Mouse (Mus musculus) left cerebral cortex, postnatal 10 days (tissue): Measurements from ENCODE around the gene Ccdc7a. TPM values are rescaled to one million over a fixed set of nuclear protein-coding genes. Genes with fewer than 3 reads are reported as not detected.
"Not testable (repeated sequence)": the region's sequence is repeated elsewhere in the genome, so short reads cannot be mapped to it uniquely, and the experiment has no call there.

ENCODE experiments used
- DNase-seq, 2 experiments: peaks; one replicate each; pipeline ENCODE4 v3.0.0; 2021 to 2022; ENCODE audit warnings: low spot score in 2 of 2, mixed read lengths in 1 of 2; ENCODE audit errors: extremely low spot score in 1 of 2
- intact Hi-C: fragments of 180-260 bp; cut with DNase I; formaldehyde crosslinking; loops from one replicate; pipeline ENCODE4 v1.15.1; 2025
- total RNA-seq, 2 experiments: library from RNA; stranded (reverse); gene quantifications; 2 replicates each; pipeline ENCODE4 v1.2.3; 2021

Gene Ccdc7a
- total RNA-seq, result not detected

- intact Hi-C loops, DNase-seq: not testable (repeated sequence)
These were observed at the start of gene Ccdc7a for GRCm38 (mm10) chr8:129065417-129065816. Gene Ccdc7a (minus strand): TSS chr8:129065517.

DNA sequence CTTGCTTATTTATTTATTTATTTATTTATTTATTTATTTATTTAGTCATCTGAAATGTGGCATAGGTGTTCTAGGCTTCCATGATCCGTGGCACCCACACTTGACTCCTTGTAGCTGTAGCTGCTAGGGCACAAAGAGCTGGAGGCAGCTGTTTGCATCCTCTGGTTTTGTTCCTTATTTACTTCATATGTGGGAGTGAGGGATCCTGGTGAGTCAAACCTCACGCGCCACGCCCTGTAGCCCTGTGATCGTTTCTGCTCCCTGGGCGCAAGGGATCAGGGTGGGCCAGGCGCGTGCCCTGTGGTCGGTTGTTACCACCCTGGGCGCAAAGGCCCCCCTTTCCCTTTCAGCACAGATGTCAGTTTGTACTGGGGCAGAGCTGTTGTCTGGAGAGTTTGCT is 1.5 kb upstream of the Ccdc7a start, which contains the start of gene Ccdc7b:
Gene Ccdc7b (plus strand): TSS at position 301 of the 400 bp plus-strand sequence.
- DNase-seq, result not testable (repeated sequence)

DNA sequence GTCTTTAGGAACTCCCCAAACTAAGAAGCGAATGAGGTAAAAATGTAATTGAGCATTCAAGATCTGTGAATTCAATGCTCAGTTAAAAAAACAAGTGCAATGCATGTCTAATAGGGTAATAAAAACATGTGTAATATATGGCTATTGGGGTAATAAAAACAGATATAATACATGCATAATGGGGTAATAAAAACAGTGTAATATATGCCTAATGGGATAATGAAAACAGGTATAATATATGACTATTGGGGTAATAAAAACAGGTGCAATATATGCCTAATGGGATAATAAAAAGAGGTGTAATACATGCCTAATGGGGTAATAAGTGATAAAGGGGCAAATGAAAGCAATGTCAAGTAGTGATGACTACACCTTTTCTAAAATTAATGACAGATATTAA is 73.9 kb downstream of the Ccdc7a start:
- intact Hi-C loops, result no loop called here
- DNase-seq, result no peak

More for the DNA sequence above, 1.5 kb upstream of the Ccdc7a start, which contains the start of gene Ccdc7b:
- intact Hi-C loops, result not testable (repeated sequence)

DNA sequence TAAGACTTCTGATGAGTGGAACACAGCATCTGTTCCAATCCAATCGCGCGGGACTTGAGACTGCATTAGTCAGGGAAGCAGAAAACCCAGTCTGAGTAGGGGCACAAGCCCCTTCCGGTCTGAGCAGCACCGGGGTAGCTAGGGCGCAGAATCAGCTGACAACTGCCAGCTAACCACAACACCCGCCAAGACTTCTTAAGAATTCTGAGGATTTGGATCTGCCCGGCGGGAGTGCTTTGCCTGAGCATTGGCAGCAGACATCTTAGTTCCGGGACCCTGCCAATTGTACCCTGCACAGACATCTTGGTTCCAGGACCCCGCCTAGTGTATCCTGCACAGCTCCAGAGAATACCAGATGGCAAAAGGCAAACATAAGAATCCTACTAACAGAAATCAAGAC is 116.4 kb downstream of the Ccdc7a start:
- DNase-seq, intact Hi-C loops: not testable (repeated sequence)

GRCm38 (mm10) chr8:128941022-128941641 is 124.2 kb downstream of the Ccdc7a start:
- intact Hi-C loops, result not testable (repeated sequence)
- peak; percentile 28 to 41 for DNase-seq

- intact Hi-C loops, result no loop called here
- no peak for DNase-seq
These were observed 131.9 kb downstream of the Ccdc7a start for GRCm38 (mm10) chr8:128933446-128933845.

GRCm38 (mm10) chr8:128882719-128883118 is 182.6 kb downstream of the Ccdc7a start:
- intact Hi-C loops, result no loop called here
- peak in 1 of 2 experiments; percentile 2 for DNase-seq

DNA sequence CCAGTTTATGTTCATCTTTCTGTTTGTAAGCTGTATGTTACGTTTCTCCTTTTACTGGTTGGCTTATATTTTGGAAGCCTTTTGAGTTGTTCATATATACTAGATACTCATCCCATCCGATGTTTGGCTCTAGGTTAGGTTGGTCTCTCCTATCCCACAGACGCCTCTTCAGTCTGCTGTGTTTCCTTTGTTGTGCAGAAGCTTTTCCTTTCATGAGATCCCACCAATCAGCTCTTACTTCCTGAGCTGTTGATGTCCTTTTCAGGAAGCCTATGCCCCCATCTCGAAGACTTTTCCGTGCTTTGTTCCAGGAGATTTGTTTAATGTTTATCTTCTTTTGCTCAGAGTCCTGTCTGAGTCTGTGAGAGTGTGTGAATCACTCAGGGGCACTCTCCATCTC is 221.6 kb downstream of the Ccdc7a start:
- intact Hi-C loops, result no loop called here

GRCm38 (mm10) chr8:128812521-128812920 is 252.8 kb downstream of the Ccdc7a start:
- DNase-seq, result no peak
- intact Hi-C loops, result no loop called here

More for the DNA sequence above, 221.6 kb downstream of the Ccdc7a start:
- no peak for DNase-seq

DNA sequence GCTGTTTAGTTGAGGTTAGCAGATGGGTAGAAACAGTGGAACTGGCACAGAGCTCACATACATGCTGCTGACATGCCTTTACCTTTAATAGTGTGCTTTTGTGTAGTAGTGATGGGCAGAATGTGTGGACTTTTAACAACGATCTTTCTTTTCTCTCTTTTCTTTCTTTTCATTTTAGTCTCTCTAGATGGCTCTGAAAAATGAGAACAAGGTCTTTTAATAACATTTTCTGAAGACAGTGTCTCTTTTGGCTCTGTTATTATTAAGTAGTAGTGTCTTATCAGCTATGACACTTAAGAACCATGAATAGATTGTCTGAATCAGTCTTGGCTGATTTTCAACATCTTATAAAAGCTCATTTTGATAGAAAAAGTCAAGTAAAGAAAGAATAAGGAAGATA is 266.7 kb downstream of the Ccdc7a start, which contains the start of gene Gm3952:
Gene Gm3952 (minus strand): TSS at position 101 of the 400 bp plus-strand sequence.
- intact Hi-C loops, result no loop called here
- no peak for DNase-seq

- DNase-seq, result no peak
- intact Hi-C loops, result no loop called here
These were observed 329.6 kb downstream of the Ccdc7a start for GRCm38 (mm10) chr8:128735692-128736091.

- intact Hi-C loops, result no loop called here
- no peak for DNase-seq
These were observed 331.2 kb downstream of the Ccdc7a start for GRCm38 (mm10) chr8:128734118-128734517.

- intact Hi-C loops, result no loop called here
- DNase-seq, result no peak
These were observed 333.1 kb downstream of the Ccdc7a start for GRCm38 (mm10) chr8:128732254-128732653.

- intact Hi-C loops, result loop anchor here (5.0 kb wide), 1 partner anchor 75 kb away; no protein-coding TSS in a partner anchor
- DNase-seq, result no peak
These were observed 338.1 kb downstream of the Ccdc7a start for GRCm38 (mm10) chr8:128727213-128727612.

DNA sequence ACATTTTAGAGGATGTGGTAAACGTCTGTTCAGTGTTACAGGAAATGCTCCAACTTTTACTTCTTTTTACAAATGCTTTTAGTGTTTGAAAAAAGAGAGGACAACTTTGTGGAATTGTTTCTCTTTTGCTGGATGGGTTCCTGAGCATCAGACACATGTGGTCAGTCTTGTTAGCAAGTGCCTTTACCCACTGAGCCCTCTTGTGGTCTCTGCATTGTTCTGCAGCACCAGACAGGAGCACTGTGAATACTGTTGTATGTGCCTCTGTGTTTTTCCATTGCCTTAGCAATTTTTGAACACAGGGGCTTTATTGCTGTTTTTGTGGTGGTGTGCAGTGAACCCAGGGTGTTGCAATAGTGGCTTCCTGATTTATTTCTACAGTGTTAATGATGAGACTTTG is 340.5 kb downstream of the Ccdc7a start:
- intact Hi-C loops, result loop anchor here (5.0 kb wide), 1 partner anchor 73 kb away; no protein-coding TSS in a partner anchor
- peak; percentile 32 to 38 for DNase-seq

- intact Hi-C loops, result no loop called here
- peak in 1 of 2 experiments; percentile 19 for DNase-seq
These were observed 349.1 kb downstream of the Ccdc7a start for GRCm38 (mm10) chr8:128716184-128716583.

GRCm38 (mm10) chr8:128709261-128709660 is 356.1 kb downstream of the Ccdc7a start:
- intact Hi-C loops, result loop anchor here (5.0 kb wide), 1 partner anchor 57 kb away; no protein-coding TSS in a partner anchor
- peak; percentile 65 to 80 for DNase-seq

- intact Hi-C loops, result loop anchor here (5.0 kb wide), 1 partner anchor 53 kb away; no protein-coding TSS in a partner anchor
- DNase-seq, result no peak
These were observed 360.5 kb downstream of the Ccdc7a start for GRCm38 (mm10) chr8:128704836-128705235.

DNA sequence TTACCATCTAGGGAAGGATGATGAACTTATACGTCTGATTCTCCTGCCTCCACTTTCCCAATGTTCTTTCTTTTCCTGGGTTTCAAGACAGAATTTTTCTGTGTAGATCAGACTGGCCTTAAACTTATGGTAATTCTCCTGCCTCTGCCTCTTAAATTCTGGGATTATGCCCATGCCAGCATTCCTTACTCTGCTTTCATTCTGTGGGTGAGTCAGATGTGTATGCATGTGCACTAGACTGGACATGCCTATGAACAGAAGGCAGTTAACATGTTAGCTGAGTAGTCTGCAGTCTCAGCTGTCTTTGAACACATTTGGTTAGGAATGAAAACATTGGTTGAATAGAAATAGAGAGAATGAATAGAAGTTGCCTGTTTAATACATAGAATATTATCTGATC is 360.9 kb downstream of the Ccdc7a start:
- intact Hi-C loops, result no loop called here
- no peak for DNase-seq

GRCm38 (mm10) chr8:128697945-128698344 is 367.4 kb downstream of the Ccdc7a start:
- no peak for DNase-seq
- intact Hi-C loops, result no loop called here
